15 mouse cellular contexts compared by ENCODE assay signal in the genomic region with DNA sequence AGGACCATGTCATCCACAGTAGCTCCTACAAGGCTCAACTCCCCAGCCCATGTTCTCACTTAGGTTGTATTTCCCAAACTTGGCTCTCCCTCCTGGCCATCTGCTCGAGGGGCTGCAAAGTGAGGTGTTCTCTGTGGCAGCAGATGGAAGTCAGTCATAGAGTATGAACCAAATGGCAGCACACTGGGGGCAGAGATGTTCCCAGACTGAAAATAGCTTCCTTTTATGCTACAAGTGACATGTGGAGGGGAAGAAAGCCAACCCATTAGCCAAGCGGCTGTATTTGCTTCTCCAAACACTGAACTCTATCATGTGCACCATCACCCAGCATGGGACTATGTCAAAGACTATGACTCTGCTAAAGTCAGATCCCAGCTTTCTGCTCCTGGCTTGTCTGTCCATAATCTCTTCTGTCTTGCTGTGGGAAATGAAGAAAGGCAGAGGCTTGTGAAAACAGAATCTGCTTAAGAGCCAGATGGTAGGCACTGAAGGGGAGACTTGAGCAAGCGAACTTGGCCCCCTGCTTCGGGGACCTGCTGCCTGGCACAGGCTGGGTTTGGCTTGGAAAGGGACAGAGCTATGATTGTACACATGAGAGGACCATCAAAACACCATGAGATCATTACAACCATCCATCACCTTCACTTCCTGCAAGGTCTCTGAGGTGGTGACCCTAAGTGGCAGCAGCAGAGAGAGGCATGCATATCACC. TPM values are rescaled to one million over a fixed set of nuclear protein-coding genes. Genes with fewer than 3 reads are reported as not detected.
DNase-seq lines count a peak whose midpoint lies in the region; TF ChIP-seq lines count a peak whose summit lies in the region.
"Had no signal": no experiment of that assay in that cellular context is flagged by ENCODE, and none has a peak within 500 bp of the region (broad histone marks: within the 10 kb centered on the region; RNA-seq: fewer than 3 reads in every experiment).

No protein-coding gene starts in this region.

- intact Hi-C loops in left cerebral cortex, adult 2 months (cut with DNase I) = loop anchor here (1.0 to 5.0 kb wide), 2 partner anchors 15 to 128 kb away; no protein-coding TSS in a partner anchor

- H3K4me3 ChIP-seq in left cerebral cortex, adult 2 months = no peak overlapping the region
- H3K4me3 ChIP-seq: embryonic facial prominence, embryonic 15.5 days; hindbrain, embryonic 10.5 days; midbrain, embryonic 15.5 days; stomach, embryonic 15.5 days had no signal

- no peak for TF ChIP-seq CTCF in left cerebral cortex, adult 2 months (IDR thresholded peaks at IDR 0.05)

- H3K27ac ChIP-seq in left cerebral cortex, adult 2 months = peak overlapping the region; percentile 74
- H3K27ac ChIP-seq: embryonic facial prominence, embryonic 15.5 days; hindbrain, embryonic 10.5 days; midbrain, embryonic 15.5 days; stomach, embryonic 15.5 days had no signal

- DNase-seq in right cerebral cortex, adult 18-20 months = peak; percentile 85
- no peak for DNase-seq in right cerebral cortex, postnatal 4 days
- peak; percentile 74 to 82 for DNase-seq in frontal cortex, adult 2 months (ENCODE audit: extremely low spot score in 1 of 2, low spot score in 1 of 2)
- peak; percentile 37 to 61 for DNase-seq in left cerebral cortex, adult 2 months (ENCODE audit: extremely low spot score in 1 of 2, low spot score in 2 of 2)
- no peak for DNase-seq in c-Kit-positive CD71-positive TER-119-positive erythroid progenitor cells, embryonic 14.5 days (ENCODE audit: low spot score)
- DNase-seq in kidney, postnatal 14 days = no peak
- DNase-seq in urinary bladder, postnatal 10 days (ENCODE audit: low spot score) = no peak
- DNase-seq in urinary bladder, postnatal 25 days (ENCODE audit: low spot score) = no peak
- DNase-seq: gastrocnemius, postnatal 25 days; kidney, postnatal 4 days; lung, embryonic 14.5 days had no signal

RNA-seq across cellular contexts. Expression of gene Cemip, which starts 41.6 kb away (rescaled TPM):
- polyA plus RNA-seq in frontal cortex, adult 2 months (2012; rRNA removed) = 5.3 and 6.1 TPM in 2 replicates
- total RNA-seq in left cerebral cortex, adult 2 months (2021) = 10 to 100 TPM; 16.3 to 16.9 TPM
- total RNA-seq: gastrocnemius, postnatal 25 days had no signal

Comparison
In these comparisons a context has a peak if more than half of its experiments do, and no peak if none do; other contexts are left out.
1. DNase-seq: peak in right cerebral cortex, adult 18-20 months (single experiment), frontal cortex, adult 2 months (2 of 2) and left cerebral cortex, adult 2 months (2 of 2); none in right cerebral cortex, postnatal 4 days (single experiment), c-Kit-positive CD71-positive TER-119-positive erythroid progenitor cells, embryonic 14.5 days (single experiment), kidney, postnatal 14 days (single experiment), urinary bladder, postnatal 10 days (single experiment) and urinary bladder, postnatal 25 days (single experiment).